Mouse (Mus musculus): ENCODE measurements around the gene Mdga2.

The Mdga2 gene

GRCm38 (mm10) chr12:66705015-66705414, 517.3 kb downstream of the Mdga2 start:
- in situ Hi-C loops (cut with MseI, MboI): no loop called here

- in situ Hi-C loops (cut with MseI, MboI): no loop called here
Observed at GRCm38 (mm10) chr12:66702781-66703180, 519.6 kb downstream of the Mdga2 start.

GRCm38 (mm10) chr12:66679558-66679957, 542.8 kb downstream of the Mdga2 start:
- in situ Hi-C loops (cut with MseI, MboI): no loop called here

GRCm38 (mm10) chr12:66648605-66649552, 573.5 kb downstream of the Mdga2 start:
- in situ Hi-C loops (cut with MseI, MboI): no loop called here

GRCm38 (mm10) chr12:66640408-66640807, 581.9 kb downstream of the Mdga2 start:
- in situ Hi-C loops (cut with MseI, MboI): no loop called here

GRCm38 (mm10) chr12:66619944-66620343, 602.4 kb downstream of the Mdga2 start:
- in situ Hi-C loops (cut with MseI, MboI): no loop called here

- in situ Hi-C loops (cut with MseI, MboI): no loop called here
Observed at GRCm38 (mm10) chr12:66591617-66592230, 630.6 kb downstream of the Mdga2 start.

GRCm38 (mm10) chr12:66565396-66565795, 657.0 kb downstream of the Mdga2 start:
- in situ Hi-C loops (cut with MseI, MboI): no loop called here

GRCm38 (mm10) chr12:66556846-66557245, 665.5 kb downstream of the Mdga2 start:
- in situ Hi-C loops (cut with MseI, MboI): no loop called here

- in situ Hi-C loops (cut with MseI, MboI): no loop called here
Observed at GRCm38 (mm10) chr12:66556178-66556820, 666.0 kb downstream of the Mdga2 start.

- in situ Hi-C loops (cut with MseI, MboI): no loop called here
Observed at GRCm38 (mm10) chr12:66524973-66525372, 697.4 kb downstream of the Mdga2 start.

GRCm38 (mm10) chr12:66499258-66499657, 723.1 kb downstream of the Mdga2 start:
- in situ Hi-C loops (cut with MseI, MboI): no loop called here

- in situ Hi-C loops (cut with MseI, MboI): no loop called here
Observed at GRCm38 (mm10) chr12:66470868-66471267, 751.5 kb downstream of the Mdga2 start.

GRCm38 (mm10) chr12:66470243-66470863, 752.0 kb downstream of the Mdga2 start:
- in situ Hi-C loops (cut with MseI, MboI): no loop called here

GRCm38 (mm10) chr12:66465516-66465915, 756.8 kb downstream of the Mdga2 start:
- in situ Hi-C loops (cut with MseI, MboI): no loop called here

GRCm38 (mm10) chr12:66443340-66443739, 779.0 kb downstream of the Mdga2 start:
- in situ Hi-C loops (cut with MseI, MboI): no loop called here

Data from mouse trophoblast stem cell (cell line).